Mouse (Mus musculus): Measurements from ENCODE around the gene Socs3. TPM values are rescaled to one million over a fixed set of nuclear protein-coding genes. Genes with fewer than 3 reads are reported as not detected.

Socs3 gene
- polyA plus RNA-seq, 1 experiment from 2014 or later, result 5.4 TPM

GRCm38 (mm10) chr11:117966506-117967100 is 3.2 kb downstream of the Socs3 start:
- Histone ChIP-seq H3K27ac (ENCODE audit: low read depth) (no peak overlapping the region), H3K4me3 (ENCODE audit: low read depth, low read length) (peak overlapping the region; percentile 73), H3K9ac (0 out of 2 replicates have a peak overlapping the region, but pooled peaks have one; percentile 14), H3K27me3 (ENCODE audit: insufficient read depth, low read length) (0 out of 2 replicates have a peak, but pooled peaks cover 12% of the 10 kb centered on the region), H3K4me2 (peak overlapping the region; percentile 99), H3K4me1 (ENCODE audit: insufficient read depth) (peaks cover 45% of the 10 kb centered on the region; the same call in 1 of the 2 replicates), H3K36me3 (ENCODE audit: insufficient read depth) (peaks cover 13% of the 10 kb centered on the region), H3K9me3 (ENCODE audit: low read depth, low read length) (no peaks in the 10 kb centered on the region)
- ATAC-seq (ENCODE audit: insufficient read depth) (no peak), DNase-seq (no peak)
- WGBS, result 54% methylated on average over 7 of the region's 7 CpGs
- no peak for TF ChIP-seq CTCF (IDR thresholded peaks at IDR 0.05; ENCODE audit: low read depth)

DNA sequence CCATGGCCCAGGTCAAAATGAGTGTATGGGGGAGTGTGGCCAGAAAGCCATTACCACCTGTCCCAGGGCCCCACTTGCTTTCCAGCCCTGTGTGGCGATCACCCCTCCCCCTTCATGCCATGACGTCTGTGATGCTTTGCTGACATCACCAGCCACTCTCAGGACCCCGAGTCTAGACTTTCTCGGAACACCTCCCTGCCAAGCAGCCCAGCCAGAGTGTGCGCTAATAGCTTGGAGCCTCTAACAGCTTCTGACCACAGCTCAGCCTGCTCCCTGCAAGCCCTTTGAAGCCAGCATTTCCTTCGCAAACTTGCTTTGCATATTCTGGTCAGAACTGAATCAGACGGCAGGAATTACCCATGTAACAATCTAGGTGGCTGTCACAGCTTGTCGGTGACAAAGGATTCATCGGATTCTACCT is 4.3 kb downstream of the Socs3 start:
- H3K27ac ChIP-seq (ENCODE audit: low read depth), result no peak overlapping the region
- H3K9ac ChIP-seq, result no peak overlapping the region
- H3K4me3 ChIP-seq (ENCODE audit: low read depth, low read length), result no peak overlapping the region
- ATAC-seq (ENCODE audit: insufficient read depth) (no peak), DNase-seq (no peak)
- peak overlapping the region; percentile 99 for H3K4me2 ChIP-seq
- peaks cover 13% of the 10 kb centered on the region for H3K36me3 ChIP-seq (ENCODE audit: insufficient read depth)
- H3K27me3 ChIP-seq (ENCODE audit: insufficient read depth, low read length), result 0 out of 2 replicates have a peak, but pooled peaks cover 12% of the 10 kb centered on the region
- TF ChIP-seq CTCF (IDR thresholded peaks at IDR 0.05; ENCODE audit: low read depth), result no peak
- no peaks in the 10 kb centered on the region for H3K9me3 ChIP-seq (ENCODE audit: low read depth, low read length)
- 38% methylated on average over 9 of the region's 9 CpGs for WGBS
- H3K4me1 ChIP-seq (ENCODE audit: insufficient read depth), result peaks cover 48% of the 10 kb centered on the region; the same call in 1 of the 2 replicates

DNA sequence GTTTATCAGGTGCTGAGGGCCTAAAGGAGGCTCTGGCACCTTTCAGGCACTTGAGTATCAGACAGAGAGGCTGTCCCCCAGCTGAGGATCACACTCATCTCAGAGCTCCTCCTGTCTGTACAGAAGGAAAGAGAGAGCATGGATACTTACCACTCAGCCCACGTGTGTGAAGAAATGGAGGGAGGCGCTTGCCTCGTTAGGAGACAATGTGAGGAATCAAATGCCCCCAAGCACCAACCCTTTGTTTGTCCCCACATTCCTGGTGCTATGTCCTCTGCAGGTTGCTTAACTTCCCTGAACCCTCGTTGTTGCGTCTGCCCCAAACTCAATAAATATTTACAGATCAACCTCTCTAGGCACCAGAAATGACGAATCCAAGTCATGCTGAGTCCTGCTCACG is 4.8 kb downstream of the Socs3 start:
- H3K36me3 ChIP-seq (ENCODE audit: insufficient read depth), result peaks cover 13% of the 10 kb centered on the region
- H3K9me3 ChIP-seq (ENCODE audit: low read depth, low read length), result no peaks in the 10 kb centered on the region
- H3K4me2 ChIP-seq, result peak overlapping the region; percentile 19; the same call in 1 of the 2 replicates
- TF ChIP-seq CTCF (IDR thresholded peaks at IDR 0.05; ENCODE audit: low read depth), result no peak
- H3K27ac ChIP-seq (ENCODE audit: low read depth), result no peak overlapping the region
- DNase-seq (no peak), ATAC-seq (ENCODE audit: insufficient read depth) (no peak)
- H3K9ac ChIP-seq, result no peak overlapping the region
- H3K4me3 ChIP-seq (ENCODE audit: low read depth, low read length), result no peak overlapping the region
- H3K4me1 ChIP-seq (ENCODE audit: insufficient read depth), result peaks cover 48% of the 10 kb centered on the region; the same call in 1 of the 2 replicates
- H3K27me3 ChIP-seq (ENCODE audit: insufficient read depth, low read length), result 0 out of 2 replicates have a peak, but pooled peaks cover 12% of the 10 kb centered on the region
- 37% methylated on average over 7 of the region's 7 CpGs for WGBS

- no peaks in the 10 kb centered on the region for H3K9me3 ChIP-seq (ENCODE audit: low read depth, low read length)
- DNase-seq (no peak), ATAC-seq (ENCODE audit: insufficient read depth) (no peak)
- peak overlapping the region; percentile 79 for H3K4me2 ChIP-seq
- H3K4me3 ChIP-seq (ENCODE audit: low read depth, low read length), result no peak overlapping the region; the same call in 1 of the 2 replicates
- 0 out of 2 replicates have a peak, but pooled peaks cover 12% of the 10 kb centered on the region for H3K27me3 ChIP-seq (ENCODE audit: insufficient read depth, low read length)
- peak; percentile 9; the same call in 1 of the 2 replicates for TF ChIP-seq CTCF (IDR thresholded peaks at IDR 0.05; ENCODE audit: low read depth)
- H3K36me3 ChIP-seq (ENCODE audit: insufficient read depth), result peaks cover 13% of the 10 kb centered on the region
- no peak overlapping the region for H3K9ac ChIP-seq
- peak overlapping the region; percentile 98 for H3K27ac ChIP-seq (ENCODE audit: low read depth)
- WGBS, result 9% methylated on average over 1 of the region's 1 CpGs
- H3K4me1 ChIP-seq (ENCODE audit: insufficient read depth), result peaks cover 52% of the 10 kb centered on the region; the same call in 1 of the 2 replicates
Measured at GRCm38 (mm10) chr11:117964294-117964693, 5.6 kb downstream of the Socs3 start.

GRCm38 (mm10) chr11:117963872-117964271 is 6.0 kb downstream of the Socs3 start:
- 0 out of 2 replicates have a peak, but pooled peaks cover 12% of the 10 kb centered on the region for H3K27me3 ChIP-seq (ENCODE audit: insufficient read depth, low read length)
- no peak for TF ChIP-seq CTCF (IDR thresholded peaks at IDR 0.05; ENCODE audit: low read depth)
- peaks cover 13% of the 10 kb centered on the region for H3K36me3 ChIP-seq (ENCODE audit: insufficient read depth)
- peak overlapping the region; percentile 33 for H3K4me3 ChIP-seq (ENCODE audit: low read depth, low read length)
- H3K9ac ChIP-seq, result peak overlapping the region; percentile 48
- ATAC-seq (ENCODE audit: insufficient read depth) (no peak), DNase-seq (peak; percentile 59)
- peaks cover 52% of the 10 kb centered on the region; the same call in 1 of the 2 replicates for H3K4me1 ChIP-seq (ENCODE audit: insufficient read depth)
- WGBS, result 2% methylated on average over 9 of the region's 9 CpGs
- peak overlapping the region; percentile 98 for H3K27ac ChIP-seq (ENCODE audit: low read depth)
- H3K4me2 ChIP-seq, result peak overlapping the region; percentile 79
- no peaks in the 10 kb centered on the region for H3K9me3 ChIP-seq (ENCODE audit: low read depth, low read length)

- WGBS, result under 1% methylated on average over 40 of the region's 40 CpGs
- 0 out of 2 replicates have a peak, but pooled peaks have one; percentile 11 for TF ChIP-seq CTCF (IDR thresholded peaks at IDR 0.05; ENCODE audit: low read depth)
- peak; percentile 100 for DNase-seq
Measured at GRCm38 (mm10) chr11:117963091-117963793, 6.6 kb downstream of the Socs3 start.

More at GRCm38 (mm10) chr11:117963091-117963793, 6.6 kb downstream of the Socs3 start:
- H3K27ac ChIP-seq (ENCODE audit: low read depth), result peak overlapping the region; percentile 98
- 0 out of 2 replicates have a peak, but pooled peaks cover 12% of the 10 kb centered on the region for H3K27me3 ChIP-seq (ENCODE audit: insufficient read depth, low read length)
- peaks cover 13% of the 10 kb centered on the region for H3K36me3 ChIP-seq (ENCODE audit: insufficient read depth)
- H3K9me3 ChIP-seq (ENCODE audit: low read depth, low read length), result no peaks in the 10 kb centered on the region
- peak overlapping the region; percentile 79 for H3K4me2 ChIP-seq
- ATAC-seq (ENCODE audit: insufficient read depth), result peak; percentile 83
- H3K4me1 ChIP-seq (ENCODE audit: insufficient read depth), result peaks cover 54% of the 10 kb centered on the region; the same call in 1 of the 2 replicates
- H3K4me3 ChIP-seq (ENCODE audit: low read depth, low read length), result peak overlapping the region; percentile 33
- peak overlapping the region; percentile 48 for H3K9ac ChIP-seq
